Mouse (Mus musculus) heart, adult 2 months (tissue): ENCODE data around the gene Ak9. TPM values are rescaled to one million over a fixed set of nuclear protein-coding genes. Genes with fewer than 3 reads are reported as not detected.
A peak's percentile ranks its signal among the peaks of the same experiment; 100 is the strongest.

Source experiments
- DNase-seq, 2 experiments: peaks; one replicate each; pipeline ENCODE4 v3.0.0; 2021
- H3K27ac ChIP-seq: fragments of 200-600 bp; 2 replicates; pipeline ENCODE4 v1.8.1; 2022
- H3K27me3 ChIP-seq: fragments of 200-500 bp; 2 replicates; pipeline ENCODE4 v1.6.1; 2012; ENCODE audit warnings: mild to moderate bottlenecking, low read length, inconsistent platforms, mixed read lengths; ENCODE audit not compliant: control insufficient read depth, insufficient read depth
- H3K36me3 ChIP-seq: fragments of 200-500 bp; 2 replicates; pipeline ENCODE4 v1.6.1; 2012; ENCODE audit warnings: low read length, inconsistent platforms; ENCODE audit not compliant: control insufficient read depth, insufficient read depth
- H3K4me1 ChIP-seq: fragments of 200-500 bp; 2 replicates; pipeline ENCODE4 v1.6.1; 2011; ENCODE audit warnings: low read length; ENCODE audit not compliant: control insufficient read depth, insufficient read depth
- H3K4me3 ChIP-seq: fragments of 200-600 bp; 2 replicates; pipeline ENCODE4 v1.8.1; 2022
- H3K79me2 ChIP-seq: fragments of 200-500 bp; replicated peaks from 2 replicates; pipeline ENCODE4 v1.6.1; 2012; ENCODE audit warnings: mild to moderate bottlenecking, inconsistent platforms, low read length, moderate library complexity, mixed read lengths; ENCODE audit not compliant: control insufficient read depth, insufficient read depth
- H3K9ac ChIP-seq: fragments of 200-500 bp; 2 replicates; pipeline ENCODE4 v1.6.1; 2012; ENCODE audit warnings: low read depth, mild to moderate bottlenecking, control low read depth, inconsistent platforms, low read length, mixed read lengths
- CTCF ChIP-seq: fragments of 200-600 bp; IDR thresholded peaks from 2 replicates; pipeline ENCODE4 v1.8.1; 2022; ENCODE audit warnings: antibody characterized with exemption, mild to moderate bottlenecking, moderate library complexity
- EP300 ChIP-seq: fragments of 200-500 bp; IDR thresholded peaks from 2 replicates; pipeline ENCODE4 v1.6.1; 2011; ENCODE audit warnings: low read depth, low read length, control low read depth; ENCODE audit not compliant: insufficient read depth
- POLR2A ChIP-seq: fragments of 200-500 bp; IDR thresholded peaks from 2 replicates; pipeline ENCODE4 v1.6.1; 2011; ENCODE audit warnings: mild to moderate bottlenecking, low read depth, low read length, control low read depth; ENCODE audit not compliant: insufficient read depth
- WGBS: fragments of 180-500 bp; shearing (Covaris S2); methylation state at CpG from one replicate; pipeline ENCODE4 v1.1.7; 2018; 5-methylcytosine and 5-hydroxymethylcytosine counted together
- intact Hi-C: fragments of 180-260 bp; cut with DNase I; formaldehyde crosslinking; loops from one replicate; pipeline ENCODE4 v1.15.1; 2025
- polyA plus RNA-seq: library from polyadenylated mRNA; depleted of rRNA; stranded (reverse); fragments of >200 nt; gene quantifications from 2 replicates; pipeline ENCODE4 v1.2.3, GENCODE M21; 2012
- total RNA-seq, 2 experiments: library from RNA; stranded (reverse); gene quantifications; 2 replicates each; pipeline ENCODE4 v1.2.3; 2021

Ak9 gene
- total and polyA plus RNA-seq, 3 experiments: 0.06 TPM; not detected in 2

DNA sequence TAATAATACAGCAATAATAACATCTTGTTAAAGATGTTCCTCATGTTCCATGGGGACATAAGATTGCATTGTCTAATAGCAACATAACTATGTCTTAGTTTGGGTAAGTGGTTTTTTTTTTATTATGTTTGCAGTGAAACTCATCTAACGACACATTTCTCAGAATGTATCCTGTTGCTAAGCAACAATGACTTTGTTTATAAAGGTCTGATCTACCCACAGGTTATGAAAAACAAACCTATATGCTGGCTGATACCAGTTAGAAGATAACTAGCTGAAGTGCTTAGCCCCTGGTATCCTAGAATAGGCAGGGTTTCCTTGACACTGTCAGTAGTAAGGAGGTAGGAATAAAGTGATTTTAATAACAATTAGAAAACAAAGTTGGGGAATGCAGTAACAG, 15.7 kb upstream of the Ak9 start:
- no peaks in the 10 kb centered on the region for H3K36me3 ChIP-seq
- H3K4me3 ChIP-seq: no peak overlapping the region
- 28% methylated on average over 1 of the region's 1 CpGs for WGBS
- intact Hi-C loops: loop anchor here (2.0 kb wide), 1 partner anchor 283 kb away; no protein-coding TSS in a partner anchor
- DNase-seq: no peak
- TF ChIP-seq EP300: no peak
- no peak for TF ChIP-seq CTCF
- no peak for TF ChIP-seq POLR2A
- H3K4me1 ChIP-seq: peaks cover 2% of the 10 kb centered on the region
- 0 out of 2 replicates have a peak, but pooled peaks cover 3% of the 10 kb centered on the region for H3K79me2 ChIP-seq
- H3K27me3 ChIP-seq: no peaks in the 10 kb centered on the region
- no peak overlapping the region for H3K9ac ChIP-seq
- no peak overlapping the region for H3K27ac ChIP-seq

DNA sequence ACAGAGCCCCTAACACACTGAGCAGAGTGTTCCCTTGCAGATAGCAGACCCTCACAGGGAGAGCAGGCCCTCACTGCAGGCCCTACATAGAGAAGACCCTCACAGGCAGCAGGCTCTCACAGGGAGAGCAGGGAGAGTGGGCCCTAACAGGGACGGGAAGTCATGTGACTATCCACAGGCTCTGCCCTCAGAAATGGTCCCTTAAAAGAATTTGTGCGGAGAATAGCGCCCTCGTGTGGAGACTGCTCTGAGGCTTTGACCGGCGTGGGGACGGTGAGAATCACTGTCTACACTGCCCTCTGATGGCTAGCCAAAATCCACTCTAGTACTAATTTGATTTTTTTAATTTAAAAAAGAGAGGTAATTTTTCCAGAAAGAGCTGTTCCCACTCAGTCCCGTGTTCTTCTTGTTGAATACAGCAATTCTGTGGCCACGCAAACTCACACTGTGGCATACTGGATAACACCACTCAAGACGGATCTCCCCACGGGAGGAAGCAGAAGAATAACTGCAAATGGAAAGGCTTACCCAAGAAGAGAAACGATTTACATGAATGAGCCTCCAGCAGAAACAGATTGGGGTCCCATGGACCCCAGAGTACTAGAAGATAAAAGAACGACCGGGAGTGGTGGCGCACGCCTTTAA, 14.9 kb upstream of the Ak9 start:
- intact Hi-C loops: loop anchor here (2.0 kb wide), 1 partner anchor 284 kb away; no protein-coding TSS in a partner anchor
- WGBS: 36% methylated on average over 16 of the region's 16 CpGs
- Histone ChIP-seq H3K27me3 (no peaks in the 10 kb centered on the region), H3K4me1 (peaks cover 3% of the 10 kb centered on the region), H3K79me2 (0 out of 2 replicates have a peak, but pooled peaks cover 3% of the 10 kb centered on the region), H3K9ac (no peak overlapping the region), H3K4me3 (no peak overlapping the region), H3K27ac (no peak overlapping the region), H3K36me3 (no peaks in the 10 kb centered on the region)
- DNase-seq: peak; percentile 65 to 70
- no peak for TF ChIP-seq POLR2A
- TF ChIP-seq EP300: 0 out of 2 replicates have a peak, but pooled peaks have one; percentile 50
- TF ChIP-seq CTCF: peak; percentile 89

DNA sequence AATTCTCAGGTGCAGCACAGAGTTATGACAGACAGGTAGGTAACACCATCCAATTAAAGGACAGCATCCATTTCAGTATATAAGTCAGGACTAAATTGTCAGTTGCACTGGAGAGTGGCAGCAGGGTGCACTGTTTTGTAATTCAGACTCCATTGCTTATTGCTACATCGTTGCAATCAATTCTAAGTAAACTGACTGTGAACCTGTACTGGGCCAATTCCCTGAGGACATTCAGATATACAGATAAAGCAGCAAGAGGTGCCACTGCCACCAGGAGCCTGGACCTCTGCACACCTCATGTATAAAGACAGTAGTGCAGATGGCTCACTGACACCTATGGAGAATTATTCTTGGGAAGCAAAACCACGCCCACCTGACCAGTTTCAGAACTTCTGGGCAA, 12.8 kb upstream of the Ak9 start:
- Histone ChIP-seq H3K4me3 (no peak overlapping the region), H3K27ac (no peak overlapping the region), H3K79me2 (peaks cover 3% of the 10 kb centered on the region; the same call in 1 of the 2 replicates), H3K36me3 (no peaks in the 10 kb centered on the region), H3K9ac (no peak overlapping the region), H3K27me3 (no peaks in the 10 kb centered on the region), H3K4me1 (peaks cover 3% of the 10 kb centered on the region)
- intact Hi-C loops: no loop called here
- TF ChIP-seq CTCF: no peak
- no peak for TF ChIP-seq EP300
- no peak for TF ChIP-seq POLR2A
- WGBS: 74% methylated on average over 2 of the region's 2 CpGs
- DNase-seq: no peak

DNA sequence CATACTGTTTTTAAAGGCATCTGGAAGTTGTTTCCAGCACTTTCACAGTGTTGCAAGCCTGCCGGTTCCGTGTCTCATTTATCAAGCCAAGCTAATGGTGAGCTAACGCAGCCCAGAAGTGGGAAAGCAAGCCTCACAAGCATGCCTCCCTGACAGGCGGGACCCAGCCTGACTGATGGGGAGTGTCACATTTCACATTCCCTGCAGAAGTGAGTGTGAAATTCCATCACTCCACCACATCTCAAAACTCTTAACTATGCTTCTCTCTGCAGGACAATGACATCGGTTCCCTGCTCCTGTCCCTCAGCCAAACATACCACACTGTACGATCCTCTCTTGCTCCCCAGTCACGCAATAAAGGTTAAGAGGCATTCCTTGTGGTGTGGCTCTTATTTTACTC, 10.8 kb upstream of the Ak9 start:
- DNase-seq: peak in 1 of 2 experiments; percentile 43
- 12% methylated on average over 7 of the region's 7 CpGs for WGBS
- H3K36me3 ChIP-seq: no peaks in the 10 kb centered on the region
- peaks cover 3% of the 10 kb centered on the region for H3K4me1 ChIP-seq
- no peaks in the 10 kb centered on the region for H3K27me3 ChIP-seq
- H3K9ac ChIP-seq: no peak overlapping the region
- peak overlapping the region; percentile 66 for H3K27ac ChIP-seq
- intact Hi-C loops: no loop called here
- peaks cover 3% of the 10 kb centered on the region; the same call in 1 of the 2 replicates for H3K79me2 ChIP-seq
- H3K4me3 ChIP-seq: no peak overlapping the region
- TF ChIP-seq EP300: peak; percentile 69
- TF ChIP-seq CTCF: no peak

DNA sequence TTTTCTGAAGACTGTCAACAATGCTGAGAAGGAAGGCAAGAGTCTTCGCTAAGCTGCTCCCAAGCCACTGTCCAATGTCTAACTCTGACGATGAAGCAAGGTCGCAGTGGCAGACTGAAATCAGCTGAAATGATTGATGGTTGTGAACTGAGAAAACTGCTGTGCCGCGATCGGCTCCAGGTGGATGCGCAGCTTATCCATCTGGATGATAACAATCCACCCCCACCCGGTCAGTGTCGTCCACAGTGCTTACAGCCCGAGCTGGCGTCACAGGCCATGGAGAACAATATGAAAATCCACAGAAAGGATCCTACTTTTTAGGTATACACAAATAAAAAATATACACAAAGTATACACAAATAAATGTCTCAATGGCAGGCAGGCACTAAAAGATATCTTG, 9.0 kb upstream of the Ak9 start:
- Histone ChIP-seq H3K36me3 (no peaks in the 10 kb centered on the region), H3K4me3 (no peak overlapping the region), H3K9ac (no peak overlapping the region), H3K27me3 (no peaks in the 10 kb centered on the region), H3K27ac (no peak overlapping the region), H3K4me1 (peaks cover 2% of the 10 kb centered on the region; the same call in 1 of the 2 replicates), H3K79me2 (no peaks in the 10 kb centered on the region; the same call in 1 of the 2 replicates)
- no peak for TF ChIP-seq POLR2A
- no peak for TF ChIP-seq EP300
- TF ChIP-seq CTCF: no peak
- intact Hi-C loops: no loop called here
- WGBS: 81% methylated on average over 11 of the region's 11 CpGs
- no peak for DNase-seq

DNA sequence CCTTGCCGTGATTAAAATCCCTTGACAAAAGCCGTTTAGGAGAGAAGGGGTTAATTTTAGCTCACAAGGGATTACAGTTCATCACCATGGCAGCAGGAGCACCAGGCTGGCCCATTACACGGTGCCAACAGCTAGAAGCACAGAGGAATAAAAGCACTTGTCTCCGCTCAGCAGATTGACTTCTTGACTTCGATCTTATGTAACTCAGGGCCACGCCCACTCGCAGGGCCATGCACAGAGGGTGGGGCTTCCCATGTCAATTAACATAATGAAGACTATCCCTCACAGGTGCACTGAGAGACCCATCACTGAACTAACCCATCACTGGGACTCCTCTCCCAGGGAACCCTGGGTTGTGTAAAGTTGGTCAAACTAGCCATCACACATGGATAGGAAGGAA, 8.6 kb upstream of the Ak9 start:
- intact Hi-C loops: no loop called here
- TF ChIP-seq CTCF (no peak), EP300 (no peak), POLR2A (no peak)
- 50% methylated on average over 7 of the region's 7 CpGs for WGBS
- DNase-seq: no peak
- H3K27ac ChIP-seq: no peak overlapping the region
- no peak overlapping the region for H3K4me3 ChIP-seq
- H3K9ac ChIP-seq: no peak overlapping the region
- H3K36me3 ChIP-seq: no peaks in the 10 kb centered on the region
- H3K4me1 ChIP-seq: peaks cover 2% of the 10 kb centered on the region; the same call in 1 of the 2 replicates
- no peaks in the 10 kb centered on the region; the same call in 1 of the 2 replicates for H3K79me2 ChIP-seq
- no peaks in the 10 kb centered on the region for H3K27me3 ChIP-seq
